Mouse (Mus musculus): ENCODE measurements around the gene Cpeb2.
A peak's percentile ranks its signal among the peaks of the same experiment; 100 is the strongest.

Gene Cpeb2

GRCm38 (mm10) chr5:43325561-43325960 is 92.6 kb downstream of the Cpeb2 start:
- DNase-seq (ENCODE audit: low spot score), result no peak

- peak; percentile 22 for DNase-seq (ENCODE audit: low spot score)
These were observed 95.6 kb downstream of the Cpeb2 start for GRCm38 (mm10) chr5:43328579-43328978.

GRCm38 (mm10) chr5:43330260-43330659 is 97.3 kb downstream of the Cpeb2 start:
- no peak for DNase-seq (ENCODE audit: low spot score)

DNA sequence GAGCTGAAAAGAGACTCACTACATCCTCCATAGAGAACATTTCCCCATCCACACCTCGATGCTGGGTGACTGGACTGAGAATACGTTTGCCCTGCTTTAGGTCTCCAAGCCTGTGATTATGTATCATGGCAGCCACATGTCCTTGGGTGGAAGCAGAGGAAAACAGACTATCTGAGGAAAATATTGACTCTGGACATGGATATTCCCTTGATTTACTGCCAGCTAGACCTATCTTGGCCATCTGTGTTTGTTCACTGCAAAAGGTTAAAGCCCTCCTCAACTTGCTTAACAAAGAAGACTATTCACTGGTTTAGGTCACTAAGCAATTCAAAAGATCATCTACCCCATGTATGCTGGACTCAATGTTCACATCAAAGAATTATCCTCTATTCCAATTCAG is 101.5 kb downstream of the Cpeb2 start:
- DNase-seq (ENCODE audit: low spot score), result no peak

DNA sequence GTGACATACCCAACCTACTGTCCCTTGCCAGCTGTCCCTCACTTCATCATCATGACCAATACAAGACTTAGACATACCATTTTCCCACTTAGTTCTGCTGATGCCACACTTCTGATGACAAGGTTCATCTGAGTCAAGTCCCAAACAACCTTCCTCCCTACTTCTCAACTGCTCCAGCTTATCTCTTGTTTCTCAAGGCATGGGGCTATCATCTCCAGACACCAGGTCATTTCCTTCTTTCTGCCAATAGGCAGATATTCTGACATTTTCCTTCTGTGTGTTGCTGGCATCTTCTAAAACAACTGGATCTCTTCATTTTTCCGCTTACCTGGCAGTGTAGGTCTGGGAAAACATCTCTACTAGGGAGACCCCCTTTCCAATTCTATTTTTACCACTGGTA is 104.2 kb downstream of the Cpeb2 start:
- DNase-seq (ENCODE audit: low spot score), result no peak

- no peak for DNase-seq (ENCODE audit: low spot score)
These were observed 106.0 kb downstream of the Cpeb2 start for GRCm38 (mm10) chr5:43338771-43339475.

Measured in adipocyte (in vitro differentiated cells).